Mouse (Mus musculus): Measurements from ENCODE around the gene Recql. TPM values are rescaled to one million over a fixed set of nuclear protein-coding genes. Genes with fewer than 3 reads are reported as not detected.

Gene Recql
- total RNA-seq, 2 experiments from 2014 or later, result 21.9 to 24.5 TPM

- DNase-seq (ENCODE audit: extremely low spot score in 1 of 2, low spot score in 2 of 2), result no peak
- TF ChIP-seq CTCF (IDR thresholded peaks at IDR 0.05), result no peak
- intact Hi-C loops (cut with DNase I), result loop anchor here (2.0 kb wide), 2 partner anchors 40 to 132 kb away; no protein-coding TSS in a partner anchor
- Histone ChIP-seq H3K27ac (peak overlapping the region; percentile 71), H3K4me3 (peak overlapping the region; percentile 71)
These were observed 439 bp downstream of the Recql start for GRCm38 (mm10) chr6:142386285-142387010.

GRCm38 (mm10) chr6:142384521-142384920 lies 2.4 kb downstream of the Recql start:
- H3K4me3 ChIP-seq, result no peak overlapping the region
- H3K27ac ChIP-seq, result no peak overlapping the region
- no peak for DNase-seq (ENCODE audit: extremely low spot score in 1 of 2, low spot score in 2 of 2)
- intact Hi-C loops (cut with DNase I), result no loop called here
- TF ChIP-seq CTCF (IDR thresholded peaks at IDR 0.05), result no peak

GRCm38 (mm10) chr6:142381615-142382014 lies 5.3 kb downstream of the Recql start:
- Histone ChIP-seq H3K27ac (no peak overlapping the region), H3K4me3 (no peak overlapping the region)
- intact Hi-C loops (cut with DNase I), result no loop called here
- no peak for DNase-seq (ENCODE audit: extremely low spot score in 1 of 2, low spot score in 2 of 2)
- no peak for TF ChIP-seq CTCF (IDR thresholded peaks at IDR 0.05)

GRCm38 (mm10) chr6:142379961-142380360 lies 6.9 kb downstream of the Recql start:
- Histone ChIP-seq H3K4me3 (no peak overlapping the region), H3K27ac (no peak overlapping the region)
- intact Hi-C loops (cut with DNase I), result no loop called here
- DNase-seq (ENCODE audit: extremely low spot score in 1 of 2, low spot score in 2 of 2), result no peak
- TF ChIP-seq CTCF (IDR thresholded peaks at IDR 0.05), result no peak

- no peak overlapping the region for H3K27ac ChIP-seq
- TF ChIP-seq CTCF (IDR thresholded peaks at IDR 0.05), result no peak
- H3K4me3 ChIP-seq, result no peak overlapping the region
- intact Hi-C loops (cut with DNase I), result no loop called here
- no peak for DNase-seq (ENCODE audit: extremely low spot score in 1 of 2, low spot score in 2 of 2)
These were observed 8.1 kb downstream of the Recql start for GRCm38 (mm10) chr6:142378576-142379330.

GRCm38 (mm10) chr6:142377081-142377480 lies 9.8 kb downstream of the Recql start:
- intact Hi-C loops (cut with DNase I), result no loop called here
- DNase-seq (ENCODE audit: extremely low spot score in 1 of 2, low spot score in 2 of 2), result no peak

GRCm38 (mm10) chr6:142369568-142369967 lies 17.3 kb downstream of the Recql start:
- no peak for DNase-seq (ENCODE audit: extremely low spot score in 1 of 2, low spot score in 2 of 2)
- Histone ChIP-seq H3K4me3 (no peak overlapping the region), H3K27ac (no peak overlapping the region)
- intact Hi-C loops (cut with DNase I), result no loop called here
- TF ChIP-seq CTCF (IDR thresholded peaks at IDR 0.05), result no peak

More at GRCm38 (mm10) chr6:142377081-142377480, 9.8 kb downstream of the Recql start:
- Histone ChIP-seq H3K27ac (no peak overlapping the region), H3K4me3 (no peak overlapping the region)
- TF ChIP-seq CTCF (IDR thresholded peaks at IDR 0.05), result no peak

GRCm38 (mm10) chr6:142367565-142367964 lies 19.3 kb downstream of the Recql start:
- Histone ChIP-seq H3K27ac (no peak overlapping the region), H3K4me3 (no peak overlapping the region)
- no peak for TF ChIP-seq CTCF (IDR thresholded peaks at IDR 0.05)
- no peak for DNase-seq (ENCODE audit: extremely low spot score in 1 of 2, low spot score in 2 of 2)
- intact Hi-C loops (cut with DNase I), result no loop called here

GRCm38 (mm10) chr6:142366473-142367018 lies 20.3 kb downstream of the Recql start:
- TF ChIP-seq CTCF (IDR thresholded peaks at IDR 0.05), result no peak
- DNase-seq (ENCODE audit: extremely low spot score in 1 of 2, low spot score in 2 of 2), result no peak
- intact Hi-C loops (cut with DNase I), result no loop called here
- H3K27ac ChIP-seq, result no peak overlapping the region
- H3K4me3 ChIP-seq, result no peak overlapping the region

- Histone ChIP-seq H3K4me3 (no peak overlapping the region), H3K27ac (no peak overlapping the region)
- intact Hi-C loops (cut with DNase I), result no loop called here
- no peak for TF ChIP-seq CTCF (IDR thresholded peaks at IDR 0.05)
- DNase-seq (ENCODE audit: extremely low spot score in 1 of 2, low spot score in 2 of 2), result no peak
These were observed 21.0 kb downstream of the Recql start for GRCm38 (mm10) chr6:142365742-142366472.

GRCm38 (mm10) chr6:142363019-142363576 lies 23.8 kb downstream of the Recql start:
- H3K27ac ChIP-seq, result no peak overlapping the region
- no peak overlapping the region for H3K4me3 ChIP-seq
- peak; percentile 26 for TF ChIP-seq CTCF (IDR thresholded peaks at IDR 0.05)
- intact Hi-C loops (cut with DNase I), result loop anchor here (2.0 kb wide), 1 partner anchor 156 kb away; no protein-coding TSS in a partner anchor
- DNase-seq (ENCODE audit: extremely low spot score in 1 of 2, low spot score in 2 of 2), result no peak

All from left cerebral cortex, adult 2 months (tissue).